Mouse (Mus musculus): ENCODE data around the gene Pofut1. TPM values are rescaled to one million over a fixed set of nuclear protein-coding genes. Genes with fewer than 3 reads are reported as not detected.
"Not testable (repeated sequence)": the region's sequence is repeated elsewhere in the genome, so short reads cannot be mapped to it uniquely, and the experiment has no call there.

Pofut1 gene
- total RNA-seq, 2 experiments from 2014 or later, result 15.4 to 15.8 TPM

- no peak for DNase-seq (ENCODE audit: low spot score in 2 of 2)
These were observed 2.9 kb upstream of the Pofut1 start for GRCm38 (mm10) chr2:153238406-153238805.

- DNase-seq (ENCODE audit: low spot score in 2 of 2), result no peak
These were observed 2.1 kb upstream of the Pofut1 start for GRCm38 (mm10) chr2:153239021-153239859.

GRCm38 (mm10) chr2:153239860-153240480 is 1.4 kb upstream of the Pofut1 start:
- DNase-seq (ENCODE audit: low spot score in 2 of 2), result no peak

- DNase-seq (ENCODE audit: low spot score in 2 of 2), result no peak
These were observed 565 bp upstream of the Pofut1 start for GRCm38 (mm10) chr2:153240701-153241235.

- DNase-seq (ENCODE audit: low spot score in 2 of 2), result no peak
These were observed 823 bp downstream of the Pofut1 start for GRCm38 (mm10) chr2:153242156-153242555.

GRCm38 (mm10) chr2:153249751-153250150 is 8.4 kb downstream of the Pofut1 start:
- DNase-seq (ENCODE audit: low spot score in 2 of 2), result no peak

GRCm38 (mm10) chr2:153256604-153257003 is 15.3 kb downstream of the Pofut1 start:
- DNase-seq (ENCODE audit: low spot score in 2 of 2), result no peak

- DNase-seq (ENCODE audit: low spot score in 2 of 2), result no peak
These were observed 17.9 kb downstream of the Pofut1 start for GRCm38 (mm10) chr2:153259030-153259863.

- no peak for DNase-seq (ENCODE audit: low spot score in 2 of 2)
These were observed 18.7 kb downstream of the Pofut1 start for GRCm38 (mm10) chr2:153259864-153260674.

GRCm38 (mm10) chr2:153263053-153263452 is 21.7 kb downstream of the Pofut1 start:
- no peak for DNase-seq (ENCODE audit: low spot score in 2 of 2)

- no peak for DNase-seq (ENCODE audit: low spot score in 2 of 2)
These were observed 26.0 kb downstream of the Pofut1 start for GRCm38 (mm10) chr2:153267331-153267730.

- DNase-seq (ENCODE audit: low spot score in 2 of 2), result not testable (repeated sequence)
These were observed 29.0 kb downstream of the Pofut1 start for GRCm38 (mm10) chr2:153270231-153270915.

GRCm38 (mm10) chr2:153274200-153274918 is 33.0 kb downstream of the Pofut1 start:
- DNase-seq (ENCODE audit: low spot score in 2 of 2), result not testable (repeated sequence)

- no peak for DNase-seq (ENCODE audit: low spot score in 2 of 2)
These were observed 33.5 kb downstream of the Pofut1 start for GRCm38 (mm10) chr2:153274919-153275247.

- not testable (repeated sequence) for DNase-seq (ENCODE audit: low spot score in 2 of 2)
These were observed 34.2 kb downstream of the Pofut1 start for GRCm38 (mm10) chr2:153275577-153275976.

- no peak for DNase-seq (ENCODE audit: low spot score in 2 of 2)
These were observed 35.1 kb downstream of the Pofut1 start for GRCm38 (mm10) chr2:153276440-153276839.

GRCm38 (mm10) chr2:153276846-153277245 is 35.5 kb downstream of the Pofut1 start:
- not testable (repeated sequence) for DNase-seq (ENCODE audit: low spot score in 2 of 2)

GRCm38 (mm10) chr2:153278357-153278756 is 37.0 kb downstream of the Pofut1 start:
- DNase-seq (ENCODE audit: low spot score in 2 of 2), result no peak

GRCm38 (mm10) chr2:153283919-153284318 is 42.6 kb downstream of the Pofut1 start:
- no peak for DNase-seq (ENCODE audit: low spot score in 2 of 2)

Data from layer of hippocampus, adult 18-20 months (tissue).